Mouse (Mus musculus): Measurements from ENCODE around the gene Plcb3.

The Plcb3 gene

DNA sequence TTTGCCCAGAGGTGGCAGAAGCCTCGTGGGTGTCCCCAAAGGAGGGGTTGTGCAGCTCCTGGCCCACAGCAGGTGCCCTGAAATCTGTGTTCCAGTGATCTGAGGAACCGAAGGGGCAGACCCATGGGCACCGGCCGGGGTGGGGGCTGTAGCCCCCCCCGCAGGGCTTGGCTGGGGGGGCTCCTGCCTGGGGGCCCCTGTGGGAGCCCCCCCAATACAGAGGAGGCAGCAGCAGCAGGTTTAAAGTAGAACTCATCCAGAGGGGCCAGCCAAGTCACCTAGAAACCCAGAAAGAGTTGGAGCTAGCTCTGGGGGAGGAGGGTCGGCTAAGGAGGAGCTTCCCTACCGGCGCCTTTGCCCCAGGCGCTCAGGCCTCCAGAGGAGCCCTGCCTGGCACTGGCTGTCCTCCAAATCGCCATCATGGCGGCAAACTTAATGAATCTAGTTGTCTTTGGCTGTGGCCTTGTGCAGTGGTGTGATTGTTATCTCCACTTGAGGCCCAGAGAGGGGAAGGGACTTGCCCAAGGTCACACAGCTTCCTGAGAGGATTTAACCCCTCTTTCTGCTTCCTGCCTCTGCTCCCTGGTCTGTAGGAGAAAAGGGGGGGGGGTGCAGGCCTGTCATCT, 5.7 kb downstream of the Plcb3 start:
- no peak for DNase-seq (ENCODE audit: inconsistent ontology term)

DNA sequence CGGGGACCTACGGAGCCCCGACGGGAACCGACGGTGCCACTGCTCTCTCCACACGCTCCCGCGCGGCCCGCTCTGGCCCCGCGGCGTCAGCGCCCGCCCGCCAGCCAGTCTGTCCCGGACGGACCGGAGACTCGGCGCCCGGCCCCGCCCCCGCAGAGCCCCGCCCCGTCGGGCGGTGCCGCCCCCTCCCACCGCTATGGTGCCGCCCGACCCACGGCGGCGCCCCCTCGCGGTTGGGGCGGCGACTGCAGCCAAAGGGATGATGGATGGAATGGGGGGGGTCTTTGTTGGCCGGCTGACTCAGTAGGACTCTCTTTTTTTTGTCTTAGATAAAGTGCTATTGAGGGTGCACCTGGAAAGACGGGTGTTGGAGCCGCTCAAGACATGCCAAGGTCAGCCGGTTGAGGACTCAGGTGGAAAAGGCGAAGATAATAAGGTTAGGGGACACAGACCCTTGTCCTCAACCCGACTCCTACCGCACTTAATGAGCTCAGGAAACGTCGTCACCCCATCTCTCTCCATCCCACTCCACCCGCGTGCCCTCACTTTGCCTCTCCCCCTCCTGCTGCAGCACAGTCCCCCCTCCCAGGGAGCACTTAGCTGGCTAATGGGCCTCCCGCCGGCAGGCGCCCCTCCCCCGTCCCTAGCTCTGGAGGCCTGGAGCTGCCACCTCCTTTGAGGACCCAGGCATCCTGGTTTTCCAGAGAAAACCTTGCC, 6.4 kb downstream of the Plcb3 start:
- peak; percentile 84 for DNase-seq (ENCODE audit: inconsistent ontology term)

DNA sequence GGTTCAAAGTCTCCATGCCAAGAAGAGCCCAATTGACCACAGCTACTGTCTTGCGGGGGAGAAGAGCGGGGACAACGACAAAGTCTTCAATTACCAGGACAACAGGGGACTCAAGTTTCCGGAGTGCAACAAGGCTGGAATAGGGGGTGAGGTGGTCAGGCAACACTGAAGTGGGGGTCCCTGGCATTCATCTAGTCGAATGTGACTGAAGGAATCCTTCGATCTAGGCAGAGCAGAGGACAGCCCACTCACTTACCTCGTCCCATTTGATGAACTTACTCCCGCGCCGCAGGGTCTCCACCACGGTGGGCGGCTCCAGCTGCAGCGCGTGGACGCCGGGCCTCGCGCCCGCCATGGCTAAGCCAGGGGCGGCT, 7.0 kb downstream of the Plcb3 start:
- DNase-seq (ENCODE audit: inconsistent ontology term) = no peak

DNA sequence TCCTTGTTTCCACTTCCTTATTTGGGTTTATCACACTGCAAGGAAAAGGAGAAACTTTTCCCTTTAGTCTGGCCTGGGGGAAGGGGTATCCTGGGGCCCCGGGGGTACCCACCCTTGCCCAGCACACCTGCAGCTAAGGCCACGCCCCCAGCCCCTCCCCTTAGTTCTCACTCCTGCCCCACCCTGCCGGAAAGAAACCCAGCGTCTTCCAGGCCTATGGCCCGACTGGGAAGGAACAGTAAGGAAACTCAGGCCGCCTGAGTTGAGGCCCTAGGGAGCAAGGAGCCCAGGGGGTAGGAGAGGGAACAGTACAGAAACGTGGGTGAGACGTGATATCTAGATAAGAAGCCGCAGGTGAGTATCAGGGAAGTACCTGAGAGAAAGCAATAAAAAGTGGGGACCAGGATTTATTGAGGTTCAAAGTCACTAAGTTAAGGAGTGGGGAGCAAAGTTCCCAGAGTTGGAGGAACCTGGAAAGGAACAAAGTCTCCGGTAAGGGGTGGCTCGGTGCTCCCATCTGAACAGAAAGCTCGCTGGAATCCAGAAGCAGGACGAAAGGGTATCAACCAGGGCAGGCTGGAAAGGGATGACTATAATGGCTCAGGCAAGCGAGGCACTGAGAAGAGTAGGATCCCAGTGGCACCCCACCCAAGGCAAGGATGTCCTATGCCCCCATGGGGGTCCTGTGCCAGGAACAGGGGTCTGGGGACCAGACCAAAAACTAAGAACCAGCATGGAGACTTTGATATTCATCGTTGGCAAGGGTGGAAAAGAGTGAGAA, 7.6 kb downstream of the Plcb3 start:
- DNase-seq (ENCODE audit: inconsistent ontology term) = no peak

DNA sequence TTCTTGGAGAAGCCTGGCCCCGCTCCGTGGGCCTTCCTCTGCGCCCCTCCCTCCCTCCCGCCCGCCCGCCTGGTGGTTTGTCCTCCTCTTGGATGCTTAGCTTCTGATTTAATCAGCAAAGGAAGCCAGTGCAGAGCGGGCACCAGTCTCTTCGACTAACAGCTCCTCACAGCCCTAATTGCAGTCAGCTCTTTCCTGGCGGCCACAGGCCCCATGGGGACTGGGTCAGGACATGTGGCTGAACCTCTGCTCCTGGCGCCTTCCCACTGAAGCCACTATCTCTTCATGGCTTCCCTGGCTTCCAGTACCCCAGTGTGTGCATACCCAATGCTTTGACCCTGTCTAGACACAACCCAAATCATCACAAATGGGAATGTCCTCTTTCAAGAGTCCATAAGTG, 19.8 kb downstream of the Plcb3 start:
- DNase-seq (ENCODE audit: inconsistent ontology term) = no peak

DNA sequence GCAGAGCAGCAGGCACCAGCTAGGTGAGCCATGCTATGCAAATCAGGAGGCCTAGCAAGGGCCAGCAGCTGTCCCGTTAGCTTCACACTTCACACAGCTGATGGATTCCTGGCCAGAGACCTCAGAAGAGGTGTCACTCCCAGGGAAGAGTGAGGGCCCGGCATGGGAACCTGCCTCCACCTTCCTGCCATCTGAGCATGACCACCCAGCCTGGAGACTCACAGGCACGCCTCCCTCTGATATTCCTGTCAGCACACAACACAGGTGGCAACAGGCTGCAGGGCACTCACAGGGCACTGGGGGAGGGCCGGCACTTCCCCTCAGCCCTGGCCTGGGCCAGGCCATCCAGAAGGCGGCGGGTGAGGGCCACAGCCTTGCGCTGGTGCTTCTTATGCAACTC, 20.8 kb downstream of the Plcb3 start:
- no peak for DNase-seq (ENCODE audit: inconsistent ontology term)

DNA sequence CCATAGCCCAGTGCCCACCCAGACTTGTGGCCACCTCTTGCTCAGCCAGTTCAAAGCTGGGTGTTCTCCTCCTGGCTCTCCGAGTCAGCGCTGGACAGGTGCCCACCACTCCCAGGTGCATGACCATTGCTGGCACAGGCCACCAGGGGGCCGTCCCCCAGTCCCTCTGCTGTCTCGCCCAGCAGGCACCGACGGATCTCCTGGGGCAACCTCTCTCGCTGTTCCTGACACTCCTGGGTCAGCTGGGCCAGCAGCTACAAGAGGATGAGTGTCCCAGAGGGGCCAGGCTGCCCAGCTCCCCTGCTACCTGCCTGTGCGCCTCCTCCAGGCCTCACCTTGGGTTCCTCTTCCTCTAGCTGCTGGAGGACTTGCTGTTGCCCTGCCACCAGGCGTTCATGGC, 22.2 kb downstream of the Plcb3 start:
- DNase-seq (ENCODE audit: inconsistent ontology term) = peak; percentile 40

DNA sequence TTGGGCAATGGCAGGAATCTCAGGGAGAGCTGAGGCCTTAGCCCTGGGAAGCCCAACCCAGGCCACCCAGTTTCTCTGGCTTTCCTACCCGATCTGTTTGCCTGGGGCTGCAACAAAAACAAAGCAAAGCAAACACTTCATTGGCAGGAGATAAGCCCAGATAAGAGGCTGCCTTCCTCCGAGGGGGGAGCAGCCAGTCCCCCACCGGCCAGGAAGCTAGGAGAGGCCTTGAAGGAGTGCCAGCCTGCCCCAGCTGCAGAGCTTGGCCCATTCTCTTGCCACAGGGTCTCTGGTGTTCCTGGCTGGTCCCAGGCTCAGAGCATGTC, 23.6 kb downstream of the Plcb3 start:
- DNase-seq (ENCODE audit: inconsistent ontology term) = no peak

DNA sequence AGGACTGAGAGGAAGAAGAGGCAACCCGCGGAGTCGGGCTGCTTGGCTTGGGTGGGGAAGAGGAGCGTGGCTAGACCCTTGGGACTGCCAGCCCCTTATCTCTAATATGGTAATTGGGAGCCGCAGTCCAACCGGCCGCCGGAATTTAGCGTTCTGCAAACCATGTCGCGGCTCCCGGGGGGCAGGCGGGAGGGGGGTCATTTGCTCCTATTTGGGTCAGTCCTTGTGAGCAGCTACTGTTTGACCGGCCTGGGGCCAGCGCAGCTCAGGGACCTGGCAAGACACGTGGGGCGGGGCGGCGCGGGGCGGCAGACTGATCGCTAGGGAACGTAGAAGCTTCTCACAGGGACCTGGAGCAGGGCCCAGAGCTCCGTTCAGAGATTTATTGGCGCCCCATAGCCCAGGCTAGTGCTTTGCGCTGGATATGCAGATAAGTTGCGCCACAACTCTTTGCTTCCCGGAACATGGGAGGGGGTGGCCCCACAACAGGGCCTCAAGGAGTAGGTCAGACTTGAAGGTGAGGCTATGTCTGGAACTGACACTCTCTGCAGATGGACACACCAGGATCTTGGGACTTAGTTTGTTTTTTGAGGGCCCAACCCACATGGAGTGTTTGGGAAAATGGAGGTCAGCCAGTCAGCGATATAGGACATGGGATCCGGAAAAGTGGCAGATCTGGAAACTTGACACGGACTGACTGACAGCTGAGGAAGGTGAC, 24.1 kb downstream of the Plcb3 start:
- DNase-seq (ENCODE audit: inconsistent ontology term) = peak; percentile 94

DNA sequence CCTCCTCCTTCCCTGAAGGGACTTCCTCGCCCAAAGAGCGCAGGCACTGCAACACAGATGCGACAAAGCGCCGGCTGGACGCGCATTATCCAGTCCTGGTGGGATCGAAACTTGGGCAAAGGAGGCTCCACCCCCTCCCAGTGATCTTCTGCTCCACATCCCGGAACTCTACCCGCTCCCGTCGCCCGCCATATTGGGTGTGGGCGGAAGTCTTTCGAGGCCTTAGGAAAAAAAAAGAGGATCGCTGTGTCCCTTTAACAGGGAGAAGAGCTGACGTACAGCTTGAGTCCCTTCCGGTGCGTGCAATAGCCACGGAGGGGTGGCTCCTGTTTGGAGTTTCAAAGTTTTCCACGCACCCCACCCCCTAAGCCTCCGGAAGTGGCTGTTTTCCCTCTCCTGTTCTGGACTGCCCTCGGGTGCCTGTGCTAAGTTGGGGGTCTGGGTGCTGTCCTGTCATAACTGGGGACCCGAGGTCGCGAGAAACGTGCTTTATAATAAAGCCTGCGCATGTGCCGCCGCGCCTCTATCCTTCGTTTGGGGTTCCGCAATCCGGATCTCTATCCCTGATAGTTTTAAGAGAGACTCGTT, 24.8 kb downstream of the Plcb3 start:
- peak; percentile 97 for DNase-seq (ENCODE audit: inconsistent ontology term)

DNA sequence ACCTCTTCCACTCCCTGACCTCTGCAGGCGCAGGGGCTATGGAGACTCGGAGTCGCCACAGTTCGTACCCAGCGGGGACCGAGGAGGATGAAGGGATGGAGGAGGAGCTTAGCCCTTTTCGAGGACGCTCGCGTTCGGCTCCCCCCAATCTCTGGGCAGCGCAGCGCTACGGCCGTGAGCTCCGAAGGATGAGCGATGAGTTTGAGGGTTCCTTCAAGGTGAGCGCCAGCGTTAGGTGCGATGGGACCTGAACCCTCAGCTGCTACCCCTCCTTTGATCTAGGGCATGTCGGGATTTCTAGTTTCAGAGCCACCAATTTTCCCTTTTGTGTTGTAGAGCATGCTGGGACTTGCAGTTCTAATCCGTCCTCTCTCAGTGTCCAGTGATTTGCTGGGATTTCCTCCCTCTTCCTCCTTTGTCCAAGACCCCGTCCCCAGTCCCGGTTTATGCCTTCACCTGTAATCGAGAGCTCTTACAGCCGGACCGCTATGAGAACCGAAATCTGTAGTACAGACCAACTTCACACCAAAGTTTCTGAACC, 25.6 kb downstream of the Plcb3 start:
- peak; percentile 66 for DNase-seq (ENCODE audit: inconsistent ontology term)

DNA sequence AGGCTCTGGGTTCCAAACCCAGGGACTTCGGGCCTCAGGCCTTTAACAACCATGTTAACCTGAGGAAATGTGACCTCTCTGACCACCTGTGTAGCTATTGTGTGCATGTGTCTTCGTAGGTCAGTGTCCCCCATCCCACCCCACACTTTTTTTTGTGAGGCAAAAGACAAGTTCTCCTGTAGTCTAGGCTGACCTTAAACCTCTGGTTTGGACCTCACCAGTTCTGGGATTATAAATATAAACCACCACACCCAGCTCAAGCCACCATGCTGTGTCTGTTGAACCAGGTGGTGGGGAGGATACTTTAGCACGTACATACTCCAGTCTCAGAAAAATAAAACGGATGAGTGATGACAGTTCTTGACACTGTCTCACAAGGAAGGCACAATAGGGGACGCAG, 26.3 kb downstream of the Plcb3 start:
- no peak for DNase-seq (ENCODE audit: inconsistent ontology term)

DNA sequence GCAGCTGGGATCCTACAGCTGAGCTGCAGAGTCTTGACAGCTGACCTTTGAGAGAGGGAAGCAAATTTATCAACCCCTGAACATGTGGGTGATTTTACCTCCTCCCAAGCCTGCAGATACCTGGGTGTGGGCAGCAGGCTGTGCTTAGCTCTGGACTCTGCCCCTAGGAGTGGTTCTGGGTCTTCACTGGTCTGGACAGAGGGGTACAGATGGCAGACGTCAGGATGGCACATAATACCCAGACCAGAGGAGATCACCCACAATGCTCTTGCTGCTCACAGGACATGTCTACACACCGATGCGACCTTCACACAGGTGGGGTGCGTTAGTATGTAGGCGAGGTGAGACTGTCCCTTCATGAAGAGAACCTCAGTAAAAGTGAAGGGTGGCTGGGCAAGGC, 26.7 kb downstream of the Plcb3 start:
- DNase-seq (ENCODE audit: inconsistent ontology term) = no peak

DNA sequence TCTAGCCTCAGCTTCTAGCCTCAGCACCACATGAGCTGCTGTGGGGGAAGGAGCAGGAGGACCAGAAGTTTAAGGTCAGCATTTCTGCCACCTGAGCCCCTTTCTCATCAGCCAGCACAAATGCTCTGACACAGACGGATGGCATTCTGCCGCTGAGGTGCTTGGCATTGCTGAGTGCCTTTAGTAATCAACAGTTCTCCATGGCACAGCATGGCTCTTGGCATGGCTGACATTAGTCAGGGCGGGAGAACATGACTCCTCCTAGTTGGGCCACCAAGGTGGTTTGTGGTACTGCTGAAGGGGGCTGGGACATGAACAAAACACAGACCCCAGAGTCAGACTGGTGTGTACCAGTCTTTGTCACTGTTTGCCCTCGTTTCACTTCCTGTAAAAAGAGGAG, 28.1 kb downstream of the Plcb3 start:
- DNase-seq (ENCODE audit: inconsistent ontology term) = no peak

DNA sequence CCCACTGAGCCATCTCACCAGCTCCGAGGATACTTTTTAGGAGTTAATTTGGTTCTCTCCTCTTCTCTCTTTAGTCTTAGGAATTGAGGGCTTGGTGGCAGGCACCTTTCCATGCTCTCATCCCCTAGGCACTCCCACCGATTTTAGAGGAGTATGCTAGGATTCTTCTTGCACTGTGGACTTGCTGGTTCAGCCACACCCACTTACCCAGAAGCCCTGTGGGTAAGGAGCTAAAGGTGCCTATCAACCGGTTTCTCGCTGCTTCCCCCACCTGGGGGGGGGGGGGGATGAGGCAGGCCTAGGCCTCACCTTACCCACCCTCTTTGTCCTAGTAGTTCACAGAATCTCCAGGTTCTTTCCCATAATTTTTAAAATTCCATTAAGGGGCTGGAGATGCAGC, 28.5 kb downstream of the Plcb3 start:
- DNase-seq (ENCODE audit: inconsistent ontology term) = no peak

DNA sequence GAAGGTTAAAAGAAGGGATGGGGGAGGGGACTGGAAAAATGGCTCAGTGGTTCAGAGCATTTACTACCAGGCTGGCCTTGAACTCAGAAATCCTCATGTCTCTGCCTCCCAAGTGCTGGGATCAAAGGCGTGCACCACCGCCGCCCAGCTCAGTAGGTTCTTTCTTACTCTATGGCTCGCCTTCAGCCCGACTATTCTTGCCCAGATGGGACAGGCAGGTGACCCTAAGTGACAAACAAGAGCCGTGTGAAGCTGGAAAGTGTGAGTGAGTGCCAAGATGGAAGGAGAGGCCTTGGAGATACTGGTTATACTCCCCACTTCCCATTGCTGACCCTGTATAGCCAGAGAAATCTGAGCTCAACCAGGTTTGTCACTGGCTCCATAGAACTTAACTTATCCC, 32.6 kb downstream of the Plcb3 start:
- no peak for DNase-seq (ENCODE audit: inconsistent ontology term)

DNA sequence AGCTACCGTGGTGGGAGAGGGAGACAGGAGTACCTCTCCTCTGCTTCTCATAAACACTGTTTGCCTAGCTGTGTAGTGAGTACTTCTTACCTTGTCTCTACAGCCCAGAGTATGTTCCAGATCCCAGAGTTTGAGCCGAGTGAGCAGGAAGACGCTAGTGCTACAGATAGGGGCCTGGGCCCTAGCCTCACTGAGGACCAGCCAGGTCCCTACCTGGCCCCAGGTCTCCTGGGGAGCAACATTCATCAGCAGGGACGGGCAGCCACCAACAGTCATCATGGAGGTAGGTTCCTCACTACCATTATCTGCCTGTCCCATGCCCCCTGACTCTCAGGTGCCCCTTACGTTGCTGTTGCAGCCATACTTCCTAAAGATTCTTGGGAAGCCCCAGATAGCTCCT, 33.5 kb downstream of the Plcb3 start:
- no peak for DNase-seq (ENCODE audit: inconsistent ontology term)

DNA sequence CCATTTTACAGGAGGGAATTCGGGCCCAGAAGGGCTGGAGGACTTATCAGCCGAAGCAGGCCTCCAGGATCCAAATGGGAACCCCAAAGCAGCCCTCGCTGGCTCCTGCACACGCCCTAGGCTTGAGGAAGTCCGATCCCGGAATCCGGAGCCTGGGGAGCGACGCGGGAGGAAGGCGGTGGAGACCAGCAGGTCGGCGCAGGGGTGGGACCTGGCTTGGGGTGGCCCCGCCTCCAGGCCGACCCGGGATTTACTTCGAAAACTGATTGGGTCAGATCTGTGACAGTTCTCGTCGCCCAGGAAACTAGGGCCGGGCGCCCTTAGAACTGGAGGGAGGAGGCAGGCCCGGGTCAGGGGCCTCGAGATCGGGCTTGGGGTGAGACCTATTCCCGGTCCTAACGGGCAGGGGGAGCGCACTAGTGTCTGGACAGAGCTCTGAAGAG, 34.0 kb downstream of the Plcb3 start, which contains the start of gene Gpr137:
TSS of gene Gpr137 (minus strand) at position 232 of the 443 bp plus-strand sequence.
- peak; percentile 98 for DNase-seq (ENCODE audit: inconsistent ontology term)

DNA sequence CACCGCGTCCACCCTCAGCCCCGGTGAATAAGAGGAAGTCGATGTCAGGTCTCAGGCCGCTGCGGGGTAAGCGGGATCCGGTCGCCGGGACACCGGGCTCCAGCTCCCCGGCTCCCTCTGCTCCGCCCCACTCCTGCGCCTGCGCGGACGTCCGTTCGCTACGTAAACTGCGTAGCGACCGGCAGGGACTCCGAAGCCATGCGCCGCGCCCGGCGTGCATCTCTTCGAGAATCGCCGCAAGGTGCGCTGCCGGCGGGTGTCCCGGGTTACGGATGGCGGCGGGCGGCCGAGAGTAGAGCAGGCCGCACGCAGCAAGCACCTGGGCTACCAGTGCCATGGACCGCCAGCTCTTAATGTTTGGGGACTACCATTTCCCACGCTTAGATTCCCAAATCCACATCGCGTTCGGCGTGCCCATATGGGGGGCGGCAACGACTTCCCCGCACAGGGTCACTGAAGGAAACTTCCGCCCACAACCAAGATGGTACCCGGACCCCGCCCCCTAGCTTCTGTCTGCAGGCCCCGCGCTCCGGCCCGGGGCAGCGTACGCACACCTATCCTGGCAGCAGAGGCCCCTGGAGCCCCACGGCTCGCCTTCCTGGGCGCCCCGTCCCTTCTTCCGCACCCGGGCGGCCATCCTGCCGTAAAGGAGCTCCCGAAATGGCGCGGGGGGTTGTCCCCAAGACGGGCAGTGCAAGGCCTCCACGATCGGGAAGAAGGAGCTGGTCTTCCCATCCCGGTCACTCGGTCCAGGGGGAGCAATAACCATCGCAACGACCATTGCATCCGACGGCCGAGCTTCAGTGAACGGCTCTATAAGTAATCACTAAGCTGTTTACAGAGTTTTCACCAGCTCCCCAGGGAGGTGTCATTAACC, 34.7 kb downstream of the Plcb3 start, which contains the start of gene Bad:
TSS of gene Bad (plus strand) at position 490 of the 877 bp plus-strand sequence.
- DNase-seq (ENCODE audit: inconsistent ontology term) = peak; percentile 95

Measured in Muller cell, postnatal 12 days (primary cell).